ENCODE assay signal across 14 mouse cellular contexts in genomic region chr2:151862257-151862810, GRCm38 (mm10). TPM values are rescaled to one million over a fixed set of nuclear protein-coding genes. Genes with fewer than 3 reads are reported as not detected.
DNase-seq lines count a peak whose midpoint lies in the region; ATAC-seq and TF ChIP-seq lines count a peak whose summit lies in the region.
"Had no signal": no experiment of that assay in that cellular context is flagged by ENCODE, and none has a peak within 500 bp of the region (broad histone marks: within the 10 kb centered on the region; RNA-seq: fewer than 3 reads in every experiment).

No protein-coding gene starts in this region.

- DNase-seq in CD4-positive, CD25-positive, alpha-beta regulatory T cell, adult 2 months (ENCODE audit: low read depth, low spot score), result peak; percentile 17
- no peak for DNase-seq in kidney, adult 2 months
- peak; percentile 40 for DNase-seq in NIH3T3 (ENCODE audit: low read depth)
- no peak for DNase-seq in thymus, postnatal 25 days
- no peak for DNase-seq in T-cell, adult 2 months (ENCODE audit: low spot score)
- DNase-seq: adrenal gland, postnatal 36 days; gastrocnemius, postnatal 14 days; lung, postnatal 10 days had no signal

- no peaks in the 10 kb centered on the region for H3K9me3 ChIP-seq in kidney, embryonic 15.5 days (replicated peaks)
- H3K9me3 ChIP-seq in midbrain, embryonic 12.5 days, result no peaks in the 10 kb centered on the region
- H3K9me3 ChIP-seq: embryonic facial prominence, embryonic 13.5 days; stomach, embryonic 15.5 days had no signal

- ATAC-seq in CD4-positive, CD25-positive, alpha-beta regulatory T cell, adult 4 months, result no peak
- ATAC-seq in kidney, embryonic 15.5 days (replicated peaks; ENCODE audit: low FRiP score), result no peak
- ATAC-seq in midbrain, embryonic 12.5 days (ENCODE audit: low FRiP score, low read depth), result 0 out of 2 replicates have a peak, but pooled peaks have one; percentile 28

- no peak overlapping the region for H3K4me3 ChIP-seq in kidney, adult 2 months (ENCODE audit: insufficient read depth, low read depth, low read length)
- no peak overlapping the region for H3K4me3 ChIP-seq in kidney, embryonic 15.5 days (replicated peaks)
- no peak overlapping the region for H3K4me3 ChIP-seq in midbrain, embryonic 12.5 days
- H3K4me3 ChIP-seq: embryonic facial prominence, embryonic 13.5 days; stomach, embryonic 15.5 days had no signal

- no peaks in the 10 kb centered on the region for H3K27me3 ChIP-seq in kidney, adult 2 months (replicated peaks; ENCODE audit: control insufficient read depth, insufficient read depth, low read length)
- H3K27me3 ChIP-seq in kidney, embryonic 15.5 days, result no peaks in the 10 kb centered on the region
- H3K27me3 ChIP-seq in midbrain, embryonic 12.5 days, result no peaks in the 10 kb centered on the region
- H3K27me3 ChIP-seq: embryonic facial prominence, embryonic 13.5 days; stomach, embryonic 15.5 days had no signal

- TF ChIP-seq POLR2A in kidney, adult 2 months (IDR thresholded peaks at IDR 0.05; ENCODE audit: low read depth, low read length), result no peak

- H3K9ac ChIP-seq in kidney, embryonic 15.5 days, result no peak overlapping the region
- H3K9ac ChIP-seq in midbrain, embryonic 12.5 days (replicated peaks), result no peak overlapping the region
- H3K9ac ChIP-seq: embryonic facial prominence, embryonic 13.5 days; stomach, embryonic 15.5 days had no signal

- peak; percentile 33 for TF ChIP-seq CTCF in kidney, adult 2 months (conservative IDR thresholded peaks at IDR 0.05; ENCODE audit: insufficient read depth, insufficient read length, low read depth, low read length)

- H3K4me2 ChIP-seq in kidney, embryonic 15.5 days, result no peak overlapping the region
- H3K4me2 ChIP-seq in midbrain, embryonic 12.5 days (replicated peaks), result no peak overlapping the region
- H3K4me2 ChIP-seq: embryonic facial prominence, embryonic 13.5 days; stomach, embryonic 15.5 days had no signal

- no peaks in the 10 kb centered on the region for H3K4me1 ChIP-seq in kidney, adult 2 months (ENCODE audit: control insufficient read depth, insufficient read depth, low read length)
- H3K4me1 ChIP-seq in kidney, embryonic 15.5 days, result no peaks in the 10 kb centered on the region
- H3K4me1 ChIP-seq in midbrain, embryonic 12.5 days, result peaks cover 9% of the 10 kb centered on the region
- H3K4me1 ChIP-seq: embryonic facial prominence, embryonic 13.5 days; stomach, embryonic 15.5 days had no signal

- H3K36me3 ChIP-seq in kidney, adult 2 months (ENCODE audit: control insufficient read depth, insufficient read depth, low read length), result no peaks in the 10 kb centered on the region
- no peaks in the 10 kb centered on the region for H3K36me3 ChIP-seq in kidney, embryonic 15.5 days
- H3K36me3 ChIP-seq in midbrain, embryonic 12.5 days, result no peaks in the 10 kb centered on the region
- H3K36me3 ChIP-seq: embryonic facial prominence, embryonic 13.5 days; stomach, embryonic 15.5 days had no signal

- WGBS in kidney, adult 2 months, result 47% methylated on average over 5 of the region's 5 CpGs
- WGBS in kidney, embryonic 15.5 days, result 52% methylated on average over 5 of the region's 5 CpGs
- WGBS in midbrain, embryonic 12.5 days, result 55% methylated on average over 5 of the region's 5 CpGs

- H3K27ac ChIP-seq in kidney, adult 2 months (ENCODE audit: insufficient read depth, low read depth, low read length), result no peak overlapping the region
- H3K27ac ChIP-seq in kidney, embryonic 15.5 days, result no peak overlapping the region
- no peak overlapping the region for H3K27ac ChIP-seq in midbrain, embryonic 12.5 days (replicated peaks)
- H3K27ac ChIP-seq: embryonic facial prominence, embryonic 13.5 days; stomach, embryonic 15.5 days had no signal

RNA-seq across cellular contexts. Expression of gene Rspo4, which starts 19.6 kb away (rescaled TPM):
- not detected for polyA plus RNA-seq in CD4-positive, CD25-positive, alpha-beta regulatory T cell, adult 4 months (2017; shearing (Covaris generic))
- not detected in 2 replicates for polyA plus RNA-seq in kidney, adult 2 months (2012; rRNA removed)
- 0.06 TPM in 1 of 2 replicates, not detected in the other for polyA plus RNA-seq in kidney, embryonic 15.5 days (2015; fragmentation: Nextera tagmentation; extraction: Ambion mirVana)
- 0.18 TPM in 1 of 2 replicates, not detected in the other for polyA plus RNA-seq in midbrain, embryonic 12.5 days (2016; fragmentation: Nextera tagmentation; extraction: Ambion mirVana)
- polyA plus RNA-seq: intestine, embryonic 14.5 days had no signal

RNA-seq across cellular contexts. Expression of gene Angpt4, which starts 48.7 kb away (rescaled TPM):
- polyA plus RNA-seq in CD4-positive, CD25-positive, alpha-beta regulatory T cell, adult 4 months (2017; shearing (Covaris generic)), result not detected
- 0.81 and 1.4 TPM in 2 replicates for polyA plus RNA-seq in kidney, adult 2 months (2012; rRNA removed)
- 2.1 and 2.7 TPM in 2 replicates for polyA plus RNA-seq in kidney, embryonic 15.5 days (2015; fragmentation: Nextera tagmentation; extraction: Ambion mirVana)
- polyA plus RNA-seq in midbrain, embryonic 12.5 days (2016; fragmentation: Nextera tagmentation; extraction: Ambion mirVana), result 0.43 TPM in 1 of 2 replicates, not detected in the other

Comparison
In these comparisons a context has a peak if more than half of its experiments do, and no peak if none do; other contexts are left out.
1. DNase-seq: peak in CD4-positive, CD25-positive, alpha-beta regulatory T cell, adult 2 months (single experiment) and NIH3T3 (single experiment); none in kidney, adult 2 months (single experiment), thymus, postnatal 25 days (single experiment) and T-cell, adult 2 months (single experiment).